Comparison of ENCODE assay signal across 10 mouse cellular contexts in the genomic region with DNA sequence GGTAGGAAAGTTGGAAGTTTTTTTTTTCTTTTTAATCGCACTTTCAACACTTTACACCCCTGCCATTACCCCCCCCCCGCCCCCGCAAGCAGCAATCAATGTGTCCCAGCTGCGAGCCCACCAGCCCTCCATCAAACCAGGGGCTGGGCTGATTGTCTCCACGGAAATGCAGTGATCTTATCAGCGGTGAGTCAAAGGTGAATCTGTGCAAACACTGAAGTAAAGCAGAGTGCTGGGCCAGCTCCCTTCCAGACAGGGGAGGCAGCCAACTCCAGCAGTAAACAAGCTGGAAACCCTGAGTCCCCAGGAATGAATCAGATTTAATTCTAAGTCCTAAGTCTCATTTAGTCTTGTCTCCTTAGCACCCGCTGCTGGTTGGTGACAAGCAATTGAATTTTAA.
DNase-seq lines count a peak whose midpoint lies in the region; ATAC-seq lines count a peak whose summit lies in the region.
"Had no signal": no experiment of that assay in that cellular context is flagged by ENCODE, and none has a peak within 500 bp of the region (broad histone marks: within the 10 kb centered on the region; RNA-seq: fewer than 3 reads in every experiment).

No protein-coding gene starts in this region.

- H3K4me2 ChIP-seq in kidney, embryonic 14.5 days (replicated peaks; ENCODE audit: low read depth, low read length), result peak overlapping the region; percentile 4; the same call in 1 of the 2 replicates
- H3K4me2 ChIP-seq in liver, embryonic 12.5 days, result no peak overlapping the region

- no peaks in the 10 kb centered on the region for H3K9me3 ChIP-seq in kidney, embryonic 14.5 days (ENCODE audit: control insufficient read depth, low read length)
- no peaks in the 10 kb centered on the region for H3K9me3 ChIP-seq in liver, embryonic 12.5 days (replicated peaks)

- 5% methylated on average over 7 of the region's 7 CpGs for WGBS in kidney, embryonic 14.5 days
- 16% methylated on average over 7 of the region's 7 CpGs for WGBS in liver, embryonic 12.5 days (ENCODE audit: insufficient replicate concordance)

- no peak overlapping the region for H3K9ac ChIP-seq in kidney, embryonic 14.5 days (ENCODE audit: low read depth, low read length)
- H3K9ac ChIP-seq in liver, embryonic 12.5 days, result no peak overlapping the region

- peak; percentile 43; the same call in 1 of the 2 replicates for ATAC-seq in kidney, embryonic 14.5 days (ENCODE audit: low FRiP score, low TSS enrichment)
- ATAC-seq in liver, embryonic 12.5 days, result peak; percentile 72
- no peak for ATAC-seq in frontal cortex, adult (ENCODE audit: low TSS enrichment)
- ATAC-seq: hindbrain, embryonic 16.5 days had no signal

- H3K27ac ChIP-seq in kidney, embryonic 14.5 days (ENCODE audit: low read depth, low read length), result no peak overlapping the region
- peak overlapping the region; percentile 40; the same call in 1 of the 2 replicates for H3K27ac ChIP-seq in liver, embryonic 12.5 days

- H3K27me3 ChIP-seq in kidney, embryonic 14.5 days (ENCODE audit: control insufficient read depth, insufficient read depth, low read length), result no peaks in the 10 kb centered on the region
- no peaks in the 10 kb centered on the region for H3K27me3 ChIP-seq in liver, embryonic 12.5 days (replicated peaks)

- H3K4me3 ChIP-seq in kidney, embryonic 14.5 days (ENCODE audit: low read length), result no peak overlapping the region
- no peak overlapping the region for H3K4me3 ChIP-seq in liver, embryonic 12.5 days

- no peaks in the 10 kb centered on the region for H3K36me3 ChIP-seq in kidney, embryonic 14.5 days (ENCODE audit: control insufficient read depth, insufficient read depth, low read length)
- no peaks in the 10 kb centered on the region for H3K36me3 ChIP-seq in liver, embryonic 12.5 days

- peak; percentile 17 for DNase-seq in adrenal gland, adult 2 months
- DNase-seq in adrenal gland, adult 8-10 months, result no peak
- no peak for DNase-seq in kidney, adult 11 months
- DNase-seq in embryo, embryonic 9.5 days (ENCODE audit: extremely low spot score), result peak; percentile 76
- no peak for DNase-seq in spleen, postnatal 10 days (ENCODE audit: low spot score in 2 of 2)
- DNase-seq: right cerebral cortex, adult 18-20 months had no signal

- peaks cover 20% of the 10 kb centered on the region for H3K4me1 ChIP-seq in kidney, embryonic 14.5 days (ENCODE audit: control insufficient read depth, insufficient read depth, low read length)
- H3K4me1 ChIP-seq in liver, embryonic 12.5 days, result peaks cover 7% of the 10 kb centered on the region; the same call in 1 of the 2 replicates

Comparison
In these comparisons a context has a peak if more than half of its experiments do, and no peak if none do; other contexts are left out.
1. DNase-seq: peak in adrenal gland, adult 2 months (single experiment) and embryo, embryonic 9.5 days (single experiment); none in adrenal gland, adult 8-10 months (single experiment), kidney, adult 11 months (single experiment) and spleen, postnatal 10 days (0 of 2).